Mouse (Mus musculus): ENCODE results near the gene Eps8l2. TPM values are rescaled to one million over a fixed set of nuclear protein-coding genes. Genes with fewer than 3 reads are reported as not detected.

Eps8l2 gene
- polyA plus RNA-seq, 1 experiment from 2014 or later = 0.67 TPM

GRCm38 (mm10) chr7:141410631-141411030, 72.0 kb downstream of the Eps8l2 start:
- no peak for ATAC-seq
- WGBS = 94% methylated on average over 8 of the region's 8 CpGs

GRCm38 (mm10) chr7:141411667-141412066, 73.0 kb downstream of the Eps8l2 start:
- ATAC-seq = no peak
- WGBS = 100% methylated on average over 1 of the region's 1 CpGs
- Histone ChIP-seq H3K27me3 (replicated peaks; ENCODE audit: control insufficient read depth, insufficient read depth, low read length) (no peaks in the 10 kb centered on the region), H3K4me3 (replicated peaks; ENCODE audit: low read length) (no peak overlapping the region), H3K9ac (replicated peaks; ENCODE audit: low read depth, low read length) (no peak overlapping the region), H3K4me2 (ENCODE audit: low read length) (no peak overlapping the region), H3K4me1 (replicated peaks; ENCODE audit: control insufficient read depth, insufficient read depth, low read length) (peaks cover 12% of the 10 kb centered on the region), H3K36me3 (ENCODE audit: control insufficient read depth, insufficient read depth) (no peaks in the 10 kb centered on the region; the same call in none of the 2 replicates), H3K9me3 (ENCODE audit: control insufficient read depth, low read length) (no peaks in the 10 kb centered on the region), H3K27ac (ENCODE audit: low read length) (no peak overlapping the region)

More at GRCm38 (mm10) chr7:141410631-141411030, 72.0 kb downstream of the Eps8l2 start:
- Histone ChIP-seq H3K4me2 (ENCODE audit: low read length) (no peak overlapping the region), H3K9ac (replicated peaks; ENCODE audit: low read depth, low read length) (no peak overlapping the region), H3K4me1 (replicated peaks; ENCODE audit: control insufficient read depth, insufficient read depth, low read length) (peaks cover 12% of the 10 kb centered on the region), H3K4me3 (replicated peaks; ENCODE audit: low read length) (no peak overlapping the region), H3K27ac (ENCODE audit: low read length) (no peak overlapping the region), H3K36me3 (ENCODE audit: control insufficient read depth, insufficient read depth) (no peaks in the 10 kb centered on the region; the same call in none of the 2 replicates), H3K27me3 (replicated peaks; ENCODE audit: control insufficient read depth, insufficient read depth, low read length) (no peaks in the 10 kb centered on the region), H3K9me3 (ENCODE audit: control insufficient read depth, low read length) (no peaks in the 10 kb centered on the region)

Other genes with a start within 250 kb of the Eps8l2 start
- 2.1 TPM in 2 replicates for gene Sigirr, start 238.3 kb upstream of the Eps8l2 start, polyA plus RNA-seq (2015; fragmentation: Nextera tagmentation; extraction: Ambion mirVana)
- 0.21 and 0.22 TPM in 2 replicates for gene Ano9, start 221.1 kb upstream of the Eps8l2 start, polyA plus RNA-seq (2015; fragmentation: Nextera tagmentation; extraction: Ambion mirVana)
- gene Ptdss2, start 216.5 kb upstream of the Eps8l2 start, polyA plus RNA-seq (2015; fragmentation: Nextera tagmentation; extraction: Ambion mirVana) = 74.9 and 78.9 TPM in 2 replicates
- gene Rnh1, start 166.0 kb upstream of the Eps8l2 start, polyA plus RNA-seq (2015; fragmentation: Nextera tagmentation; extraction: Ambion mirVana) = 41.0 and 45.7 TPM in 2 replicates
- gene Hras, start 144.9 kb upstream of the Eps8l2 start, polyA plus RNA-seq (2015; fragmentation: Nextera tagmentation; extraction: Ambion mirVana) = 105 and 113 TPM in 2 replicates
- gene Lrrc56, start 144.7 kb upstream of the Eps8l2 start, polyA plus RNA-seq (2015; fragmentation: Nextera tagmentation; extraction: Ambion mirVana) = 10.0 and 13.9 TPM in 2 replicates
- 0.76 and 1.2 TPM in 2 replicates for gene Lmntd2, start 124.8 kb upstream of the Eps8l2 start, polyA plus RNA-seq (2015; fragmentation: Nextera tagmentation; extraction: Ambion mirVana)
- gene Rassf7, start 123.0 kb upstream of the Eps8l2 start, polyA plus RNA-seq (2015; fragmentation: Nextera tagmentation; extraction: Ambion mirVana) = 22.9 and 23.6 TPM in 2 replicates
- gene Phrf1, start 110.1 kb upstream of the Eps8l2 start, polyA plus RNA-seq (2015; fragmentation: Nextera tagmentation; extraction: Ambion mirVana) = 90.2 and 96.1 TPM in 2 replicates
- 0.76 and 1.9 TPM in 2 replicates for gene Irf7, start 72.4 kb upstream of the Eps8l2 start, polyA plus RNA-seq (2015; fragmentation: Nextera tagmentation; extraction: Ambion mirVana)
- gene Cdhr5, start 62.1 kb upstream of the Eps8l2 start, polyA plus RNA-seq (2015; fragmentation: Nextera tagmentation; extraction: Ambion mirVana) = not detected in 2 replicates
- 0.55 and 2.0 TPM in 2 replicates for gene Sct, start 59.7 kb upstream of the Eps8l2 start, polyA plus RNA-seq (2015; fragmentation: Nextera tagmentation; extraction: Ambion mirVana)
- 0.47 and 0.52 TPM in 2 replicates for gene Drd4, start 46.9 kb upstream of the Eps8l2 start, polyA plus RNA-seq (2015; fragmentation: Nextera tagmentation; extraction: Ambion mirVana)
- 144 and 164 TPM in 2 replicates for gene Deaf1, start 11.2 kb upstream of the Eps8l2 start, polyA plus RNA-seq (2015; fragmentation: Nextera tagmentation; extraction: Ambion mirVana)
- 53.6 and 62.2 TPM in 2 replicates for gene Tmem80, start 11.1 kb upstream of the Eps8l2 start, polyA plus RNA-seq (2015; fragmentation: Nextera tagmentation; extraction: Ambion mirVana)
- gene Taldo1, start 53.3 kb downstream of the Eps8l2 start, polyA plus RNA-seq (2015; fragmentation: Nextera tagmentation; extraction: Ambion mirVana) = 342 and 375 TPM in 2 replicates
- gene Gatd1, start 75.3 kb downstream of the Eps8l2 start, polyA plus RNA-seq (2015; fragmentation: Nextera tagmentation; extraction: Ambion mirVana) = 56.4 and 65.9 TPM in 2 replicates
- gene Cend1, start 90.6 kb downstream of the Eps8l2 start, polyA plus RNA-seq (2015; fragmentation: Nextera tagmentation; extraction: Ambion mirVana) = 52.4 and 70.3 TPM in 2 replicates
- gene Slc25a22, start 99.0 kb downstream of the Eps8l2 start, polyA plus RNA-seq (2015; fragmentation: Nextera tagmentation; extraction: Ambion mirVana) = 88.4 and 111 TPM in 2 replicates
- 7.9 and 9.9 TPM in 2 replicates for gene Pidd1, start 105.1 kb downstream of the Eps8l2 start, polyA plus RNA-seq (2015; fragmentation: Nextera tagmentation; extraction: Ambion mirVana)
- gene Rplp2, start 108.5 kb downstream of the Eps8l2 start, polyA plus RNA-seq (2015; fragmentation: Nextera tagmentation; extraction: Ambion mirVana) = 684 and 749 TPM in 2 replicates
- gene Pnpla2, start 116.3 kb downstream of the Eps8l2 start, polyA plus RNA-seq (2015; fragmentation: Nextera tagmentation; extraction: Ambion mirVana) = 20.5 and 23.2 TPM in 2 replicates
- gene Cracr2b, start 122.2 kb downstream of the Eps8l2 start, polyA plus RNA-seq (2015; fragmentation: Nextera tagmentation; extraction: Ambion mirVana) = 5.2 and 5.3 TPM in 2 replicates
- gene Cd151, start 128.5 kb downstream of the Eps8l2 start, polyA plus RNA-seq (2015; fragmentation: Nextera tagmentation; extraction: Ambion mirVana) = 20.8 TPM in 2 replicates
- gene Polr2l, start 136.3 kb downstream of the Eps8l2 start, polyA plus RNA-seq (2015; fragmentation: Nextera tagmentation; extraction: Ambion mirVana) = 60.7 and 61.9 TPM in 2 replicates
- gene Tspan4, start 136.4 kb downstream of the Eps8l2 start, polyA plus RNA-seq (2015; fragmentation: Nextera tagmentation; extraction: Ambion mirVana) = 29.8 and 31.8 TPM in 2 replicates
- 31.2 and 35.6 TPM in 2 replicates for gene Chid1, start 201.0 kb downstream of the Eps8l2 start, polyA plus RNA-seq (2015; fragmentation: Nextera tagmentation; extraction: Ambion mirVana)
- gene Ap2a2, start 223.3 kb downstream of the Eps8l2 start, polyA plus RNA-seq (2015; fragmentation: Nextera tagmentation; extraction: Ambion mirVana) = 123 TPM in 2 replicates